Comparison of ENCODE assay signal across 9 mouse cellular contexts in genomic region chr14:55933586-55933985, GRCm38 (mm10). TPM values are rescaled to one million over a fixed set of nuclear protein-coding genes. Genes with fewer than 3 reads are reported as not detected.
A peak's percentile ranks its signal among the peaks of the same experiment; 100 is the strongest.
DNase-seq lines count a peak whose midpoint lies in the region; ATAC-seq lines count a peak whose summit lies in the region.
"Had no signal": no experiment of that assay in that cellular context is flagged by ENCODE, and none has a peak within 500 bp of the region (broad histone marks: within the 10 kb centered on the region; RNA-seq: fewer than 3 reads in every experiment).

No protein-coding gene starts in this region.

- no peak overlapping the region for H3K4me3 ChIP-seq in embryonic facial prominence, embryonic 13.5 days
- H3K4me3 ChIP-seq in intestine, embryonic 16.5 days (ENCODE audit: low read length), result no peak overlapping the region
- H3K4me3 ChIP-seq in lung, embryonic 15.5 days, result no peak overlapping the region

- no peak overlapping the region for H3K4me2 ChIP-seq in embryonic facial prominence, embryonic 13.5 days
- H3K4me2 ChIP-seq in intestine, embryonic 16.5 days (ENCODE audit: low read depth, low read length), result no peak overlapping the region
- H3K4me2 ChIP-seq in lung, embryonic 15.5 days, result peak overlapping the region; percentile 13; the same call in 1 of the 2 replicates

- 26% methylated on average over 7 of the region's 7 CpGs for WGBS in embryonic facial prominence, embryonic 13.5 days
- 34% methylated on average over 7 of the region's 7 CpGs for WGBS in intestine, embryonic 16.5 days
- 15% methylated on average over 7 of the region's 7 CpGs for WGBS in lung, embryonic 15.5 days

- 0 out of 2 replicates have a peak, but pooled peaks cover 5% of the 10 kb centered on the region for H3K9me3 ChIP-seq in embryonic facial prominence, embryonic 13.5 days
- H3K9me3 ChIP-seq in intestine, embryonic 16.5 days (ENCODE audit: control insufficient read depth, low read length), result no peaks in the 10 kb centered on the region; the same call in 1 of the 2 replicates
- no peaks in the 10 kb centered on the region for H3K9me3 ChIP-seq in lung, embryonic 15.5 days

- no peak overlapping the region for H3K27ac ChIP-seq in embryonic facial prominence, embryonic 13.5 days
- no peak overlapping the region for H3K27ac ChIP-seq in intestine, embryonic 16.5 days (ENCODE audit: low read length)
- peak overlapping the region; percentile 25; the same call in 1 of the 2 replicates for H3K27ac ChIP-seq in lung, embryonic 15.5 days

- 0 out of 2 replicates have a peak overlapping the region, but pooled peaks have one; percentile 36 for H3K9ac ChIP-seq in embryonic facial prominence, embryonic 13.5 days
- 0 out of 2 replicates have a peak overlapping the region, but pooled peaks have one; percentile 28 for H3K9ac ChIP-seq in intestine, embryonic 16.5 days (ENCODE audit: low read depth, low read length)
- no peak overlapping the region for H3K9ac ChIP-seq in lung, embryonic 15.5 days

- ATAC-seq in embryonic facial prominence, embryonic 13.5 days (ENCODE audit: insufficient number of reproducible peaks, insufficient read depth, low FRiP score, low TSS enrichment, low read depth), result no peak
- peak; percentile 75 for ATAC-seq in intestine, embryonic 16.5 days
- peak; percentile 91 for ATAC-seq in lung, embryonic 15.5 days (ENCODE audit: borderline replicate concordance, extremely low read depth, low FRiP score, low TSS enrichment)

- no peaks in the 10 kb centered on the region for H3K27me3 ChIP-seq in embryonic facial prominence, embryonic 13.5 days
- H3K27me3 ChIP-seq in intestine, embryonic 16.5 days (replicated peaks; ENCODE audit: control insufficient read depth, insufficient read depth, low read length), result no peaks in the 10 kb centered on the region
- H3K27me3 ChIP-seq in lung, embryonic 15.5 days, result no peaks in the 10 kb centered on the region

- H3K36me3 ChIP-seq in embryonic facial prominence, embryonic 13.5 days, result no peaks in the 10 kb centered on the region
- H3K36me3 ChIP-seq in intestine, embryonic 16.5 days (ENCODE audit: control insufficient read depth, insufficient read depth, low read length), result no peaks in the 10 kb centered on the region
- H3K36me3 ChIP-seq in lung, embryonic 15.5 days, result no peaks in the 10 kb centered on the region

- H3K4me1 ChIP-seq in embryonic facial prominence, embryonic 13.5 days, result peaks cover 9% of the 10 kb centered on the region; the same call in 1 of the 2 replicates
- no peaks in the 10 kb centered on the region; the same call in 1 of the 2 replicates for H3K4me1 ChIP-seq in intestine, embryonic 16.5 days (ENCODE audit: control insufficient read depth, insufficient read depth, low read length)
- peaks cover 8% of the 10 kb centered on the region for H3K4me1 ChIP-seq in lung, embryonic 15.5 days

- DNase-seq in adrenal gland, adult 2 months, result peak; percentile 7
- DNase-seq in adrenal gland, adult 18-20 months (ENCODE audit: low spot score in 2 of 2), result no peak
- DNase-seq in thymus, postnatal 10 days (ENCODE audit: low spot score in 2 of 2), result no peak
- DNase-seq in frontal cortex, postnatal 10 days (ENCODE audit: low spot score in 2 of 2), result no peak
- DNase-seq in cerebellum, postnatal 36 days, result no peak

RNA-seq across cellular contexts. Expression of gene Cma1, which starts 10.9 kb away (rescaled TPM):
- 1 to 10 TPM; 2.3 TPM for total RNA-seq in adrenal gland, adult 2 months (2021)
- polyA plus RNA-seq in adrenal gland, adult 2 months (2012; rRNA removed), result 0.85 and 1.1 TPM in 2 replicates
- 1 to 10 TPM; 1.8 to 3.4 TPM for total RNA-seq in adrenal gland, adult 18-20 months (2021)
- polyA plus RNA-seq in embryonic facial prominence, embryonic 13.5 days (2015; fragmentation: Nextera tagmentation; extraction: Ambion mirVana), result 12.4 and 28.3 TPM in 2 replicates
- polyA plus RNA-seq in intestine, embryonic 16.5 days (2015; fragmentation: Nextera tagmentation; extraction: Ambion mirVana), result 4.1 and 5.7 TPM in 2 replicates
- 4.3 and 5.9 TPM in 2 replicates for polyA plus RNA-seq in lung, embryonic 15.5 days (2015; fragmentation: Nextera tagmentation; extraction: Ambion mirVana)

RNA-seq across cellular contexts. Expression of gene Cma2, which starts 17.2 kb away (rescaled TPM):
- total RNA-seq in adrenal gland, adult 2 months (2021), result under 1 TPM in 1 of 2 experiments, not detected in 1; 0.35 TPM
- polyA plus RNA-seq in adrenal gland, adult 2 months (2012; rRNA removed), result not detected in 2 replicates
- total RNA-seq in adrenal gland, adult 18-20 months (2021), result under 1 TPM in 1 of 2 experiments, not detected in 1; 0.51 TPM
- polyA plus RNA-seq in embryonic facial prominence, embryonic 13.5 days (2015; fragmentation: Nextera tagmentation; extraction: Ambion mirVana), result 0.29 TPM in 1 of 2 replicates, not detected in the other
- polyA plus RNA-seq in intestine, embryonic 16.5 days (2015; fragmentation: Nextera tagmentation; extraction: Ambion mirVana), result not detected in 2 replicates
- polyA plus RNA-seq in lung, embryonic 15.5 days (2015; fragmentation: Nextera tagmentation; extraction: Ambion mirVana), result not detected in 2 replicates
- total RNA-seq: left cerebral cortex, postnatal 10 days had no signal

RNA-seq across cellular contexts. Expression of gene Sdr39u1, which starts 33.5 kb away (rescaled TPM):
- 10 to 100 TPM; 81.0 to 92.5 TPM for total RNA-seq in adrenal gland, adult 2 months (2021)
- polyA plus RNA-seq in adrenal gland, adult 2 months (2012; rRNA removed), result 45.9 and 52.8 TPM in 2 replicates
- total RNA-seq in adrenal gland, adult 18-20 months (2021), result 10 to 100 TPM; 66.9 to 90.4 TPM
- polyA plus RNA-seq in embryonic facial prominence, embryonic 13.5 days (2015; fragmentation: Nextera tagmentation; extraction: Ambion mirVana), result 79.8 and 85.5 TPM in 2 replicates
- 85.2 and 89.2 TPM in 2 replicates for polyA plus RNA-seq in intestine, embryonic 16.5 days (2015; fragmentation: Nextera tagmentation; extraction: Ambion mirVana)
- polyA plus RNA-seq in lung, embryonic 15.5 days (2015; fragmentation: Nextera tagmentation; extraction: Ambion mirVana), result 51.8 and 52.9 TPM in 2 replicates

RNA-seq across cellular contexts. Expression of gene Khnyn, which starts 48.8 kb away (rescaled TPM):
- total RNA-seq in adrenal gland, adult 2 months (2021), result 10 to 100 TPM; 12.3 to 18.2 TPM
- 13.0 and 14.6 TPM in 2 replicates for polyA plus RNA-seq in adrenal gland, adult 2 months (2012; rRNA removed)
- total RNA-seq in adrenal gland, adult 18-20 months (2021), result 10 to 100 TPM; 14.8 to 17.6 TPM
- polyA plus RNA-seq in embryonic facial prominence, embryonic 13.5 days (2015; fragmentation: Nextera tagmentation; extraction: Ambion mirVana), result 21.0 and 22.0 TPM in 2 replicates
- 12.5 and 13.6 TPM in 2 replicates for polyA plus RNA-seq in intestine, embryonic 16.5 days (2015; fragmentation: Nextera tagmentation; extraction: Ambion mirVana)
- polyA plus RNA-seq in lung, embryonic 15.5 days (2015; fragmentation: Nextera tagmentation; extraction: Ambion mirVana), result 18.3 and 18.8 TPM in 2 replicates

RNA-seq across cellular contexts. Expression of gene Cbln3, which starts 49.4 kb away (rescaled TPM):
- total RNA-seq in adrenal gland, adult 2 months (2021), result under 1 TPM in 1 of 2 experiments, not detected in 1; 0.20 TPM
- polyA plus RNA-seq in adrenal gland, adult 2 months (2012; rRNA removed), result 0.03 and 0.25 TPM in 2 replicates
- not detected for total RNA-seq in adrenal gland, adult 18-20 months (2021)
- 0.28 and 0.30 TPM in 2 replicates for polyA plus RNA-seq in embryonic facial prominence, embryonic 13.5 days (2015; fragmentation: Nextera tagmentation; extraction: Ambion mirVana)
- polyA plus RNA-seq in intestine, embryonic 16.5 days (2015; fragmentation: Nextera tagmentation; extraction: Ambion mirVana), result 0.17 and 0.27 TPM in 2 replicates
- polyA plus RNA-seq in lung, embryonic 15.5 days (2015; fragmentation: Nextera tagmentation; extraction: Ambion mirVana), result 0.88 and 1.2 TPM in 2 replicates
